Mouse (Mus musculus) ES-Bruce4 (cell line): Measurements from ENCODE around the gene Lrpap1. TPM values are rescaled to one million over a fixed set of nuclear protein-coding genes. Genes with fewer than 3 reads are reported as not detected.

Source experiments
- H3K27ac ChIP-seq: 2 replicates; pipeline ENCODE4 v1.5.1; 2012; ENCODE audit warnings: low read length, inconsistent platforms; ENCODE audit not compliant: insufficient read depth
- H3K27me3 ChIP-seq: 2 replicates; pipeline ENCODE4 v1.6.1; 2012; ENCODE audit warnings: mild to moderate bottlenecking, low read length, inconsistent platforms; ENCODE audit not compliant: control insufficient read depth, poor library complexity, insufficient read depth, severe bottlenecking
- H3K36me3 ChIP-seq: 2 replicates; pipeline ENCODE4 v1.6.1; 2012; ENCODE audit warnings: inconsistent platforms, mild to moderate bottlenecking, low read length, moderate library complexity; ENCODE audit not compliant: control insufficient read depth, poor library complexity, insufficient read depth, severe bottlenecking
- H3K4me1 ChIP-seq: one replicate; pipeline ENCODE4 v1.8.1; 2011; ENCODE audit warnings: low read length; ENCODE audit not compliant: control insufficient read depth, insufficient read depth
- H3K4me3 ChIP-seq: 2 replicates; pipeline ENCODE4 v1.5.1; 2011; ENCODE audit warnings: low read depth, mild to moderate bottlenecking, low read length
- H3K9ac ChIP-seq: 2 replicates; pipeline ENCODE4 v1.6.1; 2012; ENCODE audit warnings: low read depth, mild to moderate bottlenecking, inconsistent platforms; ENCODE audit not compliant: poor library complexity, severe bottlenecking
- H3K9me3 ChIP-seq: replicated peaks from 2 replicates; pipeline ENCODE4 v1.6.1; 2012; ENCODE audit warnings: mild to moderate bottlenecking, low read length, inconsistent platforms; ENCODE audit not compliant: control insufficient read depth, poor library complexity, insufficient read depth, severe bottlenecking
- CTCF ChIP-seq: IDR thresholded peaks from one replicate; pipeline ENCODE4 v1.8.1; 2011; ENCODE audit warnings: low read depth, low read length
- EP300 ChIP-seq: IDR thresholded peaks from 2 replicates; pipeline ENCODE4 v1.6.1; 2011; ENCODE audit warnings: low read depth, low read length; ENCODE audit not compliant: insufficient read depth
- POLR2A ChIP-seq: IDR thresholded peaks from one replicate; pipeline ENCODE4 v1.8.1; 2011; ENCODE audit warnings: low read length; ENCODE audit not compliant: insufficient read depth
- polyA plus RNA-seq: library from polyadenylated mRNA; stranded (reverse); fragments of >200 nt; gene quantifications from 2 replicates; pipeline ENCODE4 v1.2.4, GENCODE M21; 2011; ENCODE audit warnings: low read depth; ENCODE audit not compliant: missing spikeins, insufficient read depth, insufficient read length

The Lrpap1 gene
- 115 and 127 TPM in 2 replicates for polyA plus RNA-seq

DNA sequence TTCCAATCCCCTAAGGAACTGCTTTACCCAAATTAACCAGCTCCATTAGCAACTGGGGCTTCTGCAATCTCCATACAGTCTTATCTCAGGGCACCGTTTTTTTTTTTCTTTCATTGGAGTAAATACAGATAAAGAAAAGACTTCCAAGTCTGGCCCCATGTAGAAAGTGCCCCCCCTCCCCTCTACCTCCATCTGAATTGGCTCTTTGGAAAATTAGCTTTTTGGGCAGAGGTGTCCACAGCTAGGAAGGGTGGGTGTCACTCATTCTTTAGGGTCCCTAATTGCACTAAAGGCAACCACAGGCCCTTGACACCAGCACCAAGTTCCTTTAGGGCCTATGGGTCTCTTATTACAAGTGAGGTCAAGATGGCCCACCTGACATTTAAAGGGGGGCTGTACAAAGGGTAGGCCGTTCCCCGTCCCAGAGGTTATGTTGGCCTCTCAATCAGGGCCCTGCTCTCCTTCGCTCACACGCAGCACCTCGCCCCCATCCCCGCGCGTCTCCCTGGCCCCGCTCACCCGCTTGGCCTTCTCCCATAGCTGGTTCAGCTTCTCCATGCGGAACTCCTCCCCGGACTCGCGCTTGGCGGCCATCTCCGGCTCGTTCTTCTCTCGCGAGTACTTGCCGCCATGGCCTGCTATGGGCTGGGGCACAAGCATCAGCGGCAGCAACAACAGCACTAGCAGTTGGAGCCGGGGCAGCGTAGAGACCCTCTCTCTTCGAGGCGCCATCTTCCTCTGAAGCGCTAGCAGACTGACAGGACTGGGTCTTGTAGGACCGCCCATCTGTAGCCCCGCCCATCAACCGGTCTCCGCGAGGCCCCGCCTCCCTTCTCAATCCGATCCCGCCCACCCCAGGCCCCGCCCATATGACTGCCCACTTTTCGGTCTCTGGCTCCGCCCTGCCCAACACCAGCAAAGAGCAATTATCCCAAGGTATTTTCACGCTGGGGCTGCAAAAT is at the start of gene Lrpap1:
Gene Lrpap1, minus strand, starts transcription at position 807 of the 962 bp plus-strand sequence.
- no peaks in the 10 kb centered on the region for H3K9me3 ChIP-seq
- H3K36me3 ChIP-seq: peaks cover 15% of the 10 kb centered on the region; the same call in 1 of the 2 replicates
- TF ChIP-seq EP300: 0 out of 2 replicates have a peak, but pooled peaks have one; percentile 2
- peak; percentile 92 for TF ChIP-seq POLR2A
- TF ChIP-seq CTCF: no peak
- no peaks in the 10 kb centered on the region for H3K27me3 ChIP-seq
- peak within 1 kb of the TSS; percentile 63 for H3K9ac ChIP-seq
- H3K27ac ChIP-seq: peak within 1 kb of the TSS; percentile 78
- peaks cover 5% of the 10 kb centered on the region for H3K4me1 ChIP-seq
- peak within 1 kb of the TSS; percentile 80 for H3K4me3 ChIP-seq

DNA sequence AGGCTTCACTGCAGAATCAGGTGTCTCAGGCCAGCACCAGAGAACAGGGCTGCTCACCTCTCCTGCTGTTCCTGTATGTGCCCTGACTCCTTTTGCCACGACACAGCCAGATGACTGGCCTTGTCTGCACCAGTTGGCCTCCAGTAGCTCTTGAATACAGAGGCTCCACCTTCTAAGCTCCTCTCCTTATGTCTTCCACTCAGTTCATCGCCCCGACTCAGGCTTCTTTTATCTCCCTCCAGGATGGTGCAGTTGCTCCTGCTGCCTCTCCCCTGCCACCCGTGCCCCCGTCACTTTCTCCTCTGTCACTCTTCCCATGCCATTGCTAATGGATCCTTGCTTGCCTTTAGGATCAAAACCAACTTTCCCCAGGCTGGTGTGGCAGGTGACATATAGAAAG is 44.4 kb upstream of the Lrpap1 start:
- H3K4me1 ChIP-seq: no peaks in the 10 kb centered on the region
- H3K9me3 ChIP-seq: no peaks in the 10 kb centered on the region
- no peak for TF ChIP-seq CTCF
- TF ChIP-seq POLR2A: no peak
- H3K27ac ChIP-seq: no peak overlapping the region
- no peak overlapping the region for H3K4me3 ChIP-seq
- no peaks in the 10 kb centered on the region for H3K27me3 ChIP-seq
- no peak overlapping the region for H3K9ac ChIP-seq
- H3K36me3 ChIP-seq: no peaks in the 10 kb centered on the region

DNA sequence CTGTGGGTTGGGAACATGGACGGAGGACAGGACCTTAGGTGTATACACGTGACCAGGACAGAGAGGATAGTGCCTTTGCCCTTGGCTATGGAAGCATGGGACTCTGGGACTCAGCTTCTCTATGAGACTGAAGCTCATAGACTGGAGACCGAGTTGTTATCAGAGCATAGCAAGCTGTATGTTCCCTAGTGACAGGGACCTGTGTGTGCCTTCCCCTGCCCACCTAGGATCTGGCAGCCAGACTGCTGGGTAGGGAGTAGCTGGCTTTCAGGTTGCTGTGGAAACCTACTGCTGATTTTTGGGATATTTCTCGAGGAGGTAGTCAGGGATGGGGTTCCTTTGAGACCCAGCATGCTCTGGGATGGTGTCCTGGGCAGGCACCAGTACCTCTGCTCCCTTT is 44.0 kb upstream of the Lrpap1 start:
- H3K9me3 ChIP-seq: no peaks in the 10 kb centered on the region
- H3K4me1 ChIP-seq: no peaks in the 10 kb centered on the region
- H3K4me3 ChIP-seq: no peak overlapping the region
- no peak for TF ChIP-seq EP300
- no peak for TF ChIP-seq CTCF
- no peak for TF ChIP-seq POLR2A
- H3K36me3 ChIP-seq: no peaks in the 10 kb centered on the region
- no peaks in the 10 kb centered on the region for H3K27me3 ChIP-seq
- H3K27ac ChIP-seq: no peak overlapping the region
- H3K9ac ChIP-seq: no peak overlapping the region

DNA sequence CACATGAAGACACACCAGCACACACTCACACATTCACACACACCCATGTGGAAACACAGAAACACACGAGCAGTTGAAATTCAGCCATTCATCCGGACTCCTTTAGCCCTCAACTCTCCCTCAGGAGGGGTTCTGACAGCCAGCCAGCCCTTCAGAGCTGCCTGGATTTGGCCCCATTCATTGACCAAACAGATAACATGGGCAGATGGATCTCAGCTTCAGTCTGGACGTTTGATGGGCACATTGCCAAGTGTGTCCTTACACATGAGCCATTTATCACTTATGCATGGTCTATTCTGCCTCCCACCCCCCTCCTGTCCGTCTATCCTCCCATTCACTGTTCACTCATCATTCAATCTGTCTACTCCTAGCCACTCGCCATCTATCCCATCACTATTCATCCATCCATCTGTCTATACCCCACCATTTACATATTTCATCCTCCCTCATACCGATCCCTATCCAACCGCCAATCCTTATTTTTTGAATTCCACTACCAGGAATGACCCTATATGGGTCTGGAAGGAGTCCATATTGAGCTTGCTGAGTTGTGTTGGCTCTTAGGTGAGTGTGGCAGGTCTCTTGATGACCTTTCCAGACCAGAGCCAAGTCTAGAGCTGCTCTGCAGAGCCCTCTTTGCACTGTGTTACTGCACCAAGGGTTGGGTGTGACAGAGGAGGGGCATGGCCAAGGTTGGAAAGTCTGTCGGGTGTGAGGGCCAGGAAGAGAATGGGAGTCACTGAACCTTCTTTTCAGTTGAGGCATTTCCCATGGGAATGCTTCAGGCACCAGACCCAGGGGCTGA is 42.6 kb upstream of the Lrpap1 start:
- H3K36me3 ChIP-seq: no peaks in the 10 kb centered on the region
- no peak overlapping the region for H3K4me3 ChIP-seq
- no peak overlapping the region for H3K27ac ChIP-seq

DNA sequence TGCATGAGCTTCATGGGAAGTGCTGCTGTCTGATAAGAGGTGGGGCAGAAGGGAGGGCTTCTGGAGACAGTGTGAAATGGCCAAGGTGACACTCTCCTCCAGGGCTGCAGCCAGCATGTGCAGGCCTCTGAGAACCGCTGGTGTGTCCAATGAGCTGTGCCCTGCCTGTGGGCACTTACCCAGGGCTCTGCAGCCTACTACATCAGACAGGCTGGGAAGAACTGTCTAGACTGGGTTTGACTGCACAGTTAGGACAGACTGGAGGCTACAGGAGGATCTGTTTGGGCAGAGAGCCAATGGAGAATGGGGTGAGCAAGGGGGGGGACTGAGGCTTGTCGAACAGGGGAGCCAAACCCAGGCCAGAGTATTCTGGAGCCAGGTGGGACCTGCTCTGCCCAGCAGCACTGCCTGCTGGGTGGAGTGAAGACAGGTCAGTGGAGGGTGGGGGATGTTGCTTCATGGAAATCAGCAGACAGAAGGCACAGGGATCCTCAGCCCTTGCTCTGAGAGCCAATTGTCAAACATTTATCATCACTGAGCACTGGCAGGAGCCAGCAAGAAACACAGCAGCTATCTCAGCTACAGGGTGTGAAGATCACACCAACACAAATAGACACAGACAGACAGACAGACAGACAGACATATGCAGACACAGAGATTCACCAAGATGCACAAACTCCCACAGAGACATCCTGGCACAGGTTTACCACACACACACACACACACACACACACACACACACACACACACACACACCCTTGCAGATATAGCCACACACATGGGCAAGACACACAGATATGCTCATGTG is 41.8 kb upstream of the Lrpap1 start:
- Histone ChIP-seq H3K4me1 (peaks cover 2% of the 10 kb centered on the region), H3K27ac (no peak overlapping the region), H3K4me3 (no peak overlapping the region), H3K9me3 (no peaks in the 10 kb centered on the region), H3K9ac (no peak overlapping the region), H3K27me3 (no peaks in the 10 kb centered on the region), H3K36me3 (no peaks in the 10 kb centered on the region)
- TF ChIP-seq EP300: no peak
- TF ChIP-seq POLR2A: no peak
- no peak for TF ChIP-seq CTCF

More for the DNA sequence above, 42.6 kb upstream of the Lrpap1 start:
- H3K9me3 ChIP-seq: no peaks in the 10 kb centered on the region
- H3K4me1 ChIP-seq: peaks cover 2% of the 10 kb centered on the region
- H3K9ac ChIP-seq: no peak overlapping the region
- H3K27me3 ChIP-seq: no peaks in the 10 kb centered on the region
- TF ChIP-seq POLR2A: no peak
- TF ChIP-seq CTCF: no peak
- TF ChIP-seq EP300: no peak
